Mouse (Mus musculus) kidney, adult 9 months (tissue): ENCODE measurements around the gene Naa38.
A peak's percentile ranks its signal among the peaks of the same experiment; 100 is the strongest.

Experiments used
- DNase-seq: peaks from one replicate; pipeline ENCODE4 v3.0.0; 2022

Naa38 gene

DNA sequence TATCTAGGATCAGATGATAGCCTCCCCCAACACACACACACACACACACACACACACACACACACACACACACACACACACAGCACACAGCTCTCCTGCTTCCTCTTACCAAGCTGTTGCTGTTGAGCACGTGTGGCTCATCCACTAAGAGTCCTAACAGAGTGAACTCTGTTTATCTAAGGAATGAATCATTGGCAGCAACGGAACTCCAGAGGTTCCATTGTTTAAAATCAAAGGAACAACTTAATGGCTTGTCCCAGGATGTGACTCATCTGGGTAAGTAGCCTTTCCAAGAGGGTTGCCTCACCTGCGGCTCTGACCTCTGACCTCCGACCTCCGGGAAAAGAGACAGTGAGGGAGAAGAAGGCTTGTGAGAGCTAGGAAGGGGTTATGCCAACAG, 48.0 kb downstream of the Naa38 start:
- DNase-seq = peak; percentile 30
